Mouse (Mus musculus) lung, postnatal 25 days (tissue): ENCODE measurements around the gene Vamp4.
A peak's percentile ranks its signal among the peaks of the same experiment; 100 is the strongest.
"Not testable (repeated sequence)": the region's sequence is repeated elsewhere in the genome, so short reads cannot be mapped to it uniquely, and the experiment has no call there.

Experiments used
- DNase-seq: peaks from one replicate; pipeline ENCODE4 v3.0.0; 2022; ENCODE audit warnings: low spot score

Vamp4 gene

DNA sequence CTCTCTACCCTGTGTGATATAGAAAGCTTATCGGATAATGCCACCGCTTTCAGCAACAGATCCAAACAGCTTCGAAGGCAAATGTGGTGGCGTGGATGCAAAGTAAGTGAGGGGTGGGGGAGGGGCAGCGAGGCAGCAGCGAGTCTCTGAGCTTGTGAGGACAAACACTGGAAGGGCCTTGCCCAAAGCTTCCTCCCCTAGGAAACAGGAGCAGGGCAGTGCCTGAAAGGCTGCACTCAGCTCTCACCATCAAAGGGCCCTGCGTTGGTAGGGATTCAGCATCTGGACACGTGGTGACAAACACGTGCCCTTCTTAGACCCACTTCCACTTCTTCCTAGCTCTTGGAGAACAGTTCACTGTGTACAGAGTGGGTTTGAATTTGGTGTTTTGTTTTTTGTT, 19.1 kb downstream of the Vamp4 start:
- DNase-seq: peak; percentile 27

DNA sequence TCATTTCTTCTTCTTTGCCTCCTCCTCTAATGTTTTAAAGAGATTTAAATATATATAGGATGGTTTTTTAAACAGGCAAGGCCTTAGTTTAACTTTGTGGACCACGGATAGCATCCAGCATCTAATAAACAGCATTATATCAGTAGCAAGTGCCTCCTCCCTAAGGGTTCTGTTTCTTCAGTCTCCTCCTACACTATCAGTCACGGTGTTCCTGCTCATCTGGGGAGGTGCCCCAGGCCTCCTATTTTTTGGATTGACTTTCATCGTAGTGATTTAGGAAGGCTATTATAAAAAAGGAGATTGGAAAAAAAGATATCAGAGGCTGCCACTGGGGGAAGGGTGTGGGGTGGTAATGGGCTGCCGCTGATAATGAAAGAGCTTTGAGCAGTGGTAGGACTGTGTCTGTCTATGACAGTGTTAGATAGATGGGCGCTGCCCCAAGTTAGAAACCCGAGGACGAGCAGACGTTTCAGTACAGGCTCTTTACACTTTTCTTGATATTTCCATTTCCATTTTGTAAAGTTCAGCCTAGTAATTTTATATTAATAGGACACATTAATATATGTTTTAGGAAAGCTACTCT, 20.2 kb downstream of the Vamp4 start:
- DNase-seq: no peak

DNA sequence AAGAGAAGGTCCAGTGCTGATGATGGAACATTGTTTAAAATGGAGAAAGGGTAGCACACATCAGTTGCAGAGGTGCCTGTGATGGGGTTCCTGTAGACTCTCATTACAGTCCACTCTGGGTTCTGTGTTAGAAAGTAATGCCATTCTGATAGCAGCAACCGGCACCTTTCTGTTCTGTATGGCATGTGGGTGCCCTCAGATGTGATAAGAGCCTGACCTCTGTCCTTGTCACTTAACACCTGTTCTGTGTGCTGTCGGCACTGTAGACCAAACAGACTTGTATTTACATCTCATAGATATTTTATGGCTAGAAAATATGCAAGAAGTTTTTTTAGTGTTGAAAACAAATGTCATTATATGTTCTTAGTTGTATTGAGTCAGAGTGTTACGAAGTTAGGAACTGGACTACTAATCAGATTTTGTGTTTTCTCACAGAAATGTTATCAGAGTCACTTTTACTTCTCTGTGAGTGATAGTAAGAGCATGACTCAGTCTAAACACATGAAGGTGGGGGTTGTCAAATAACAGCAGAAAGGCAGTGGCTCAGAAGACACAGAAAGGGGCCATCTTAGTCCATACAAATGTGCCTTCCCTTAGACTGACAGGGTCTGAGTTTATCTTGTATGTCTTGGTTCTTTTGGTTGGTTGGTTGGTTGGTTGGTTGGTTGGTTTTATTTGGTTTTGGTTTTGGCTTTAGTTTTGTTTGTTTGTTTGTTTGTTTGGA, 27.2 kb downstream of the Vamp4 start:
- DNase-seq: no peak

DNA sequence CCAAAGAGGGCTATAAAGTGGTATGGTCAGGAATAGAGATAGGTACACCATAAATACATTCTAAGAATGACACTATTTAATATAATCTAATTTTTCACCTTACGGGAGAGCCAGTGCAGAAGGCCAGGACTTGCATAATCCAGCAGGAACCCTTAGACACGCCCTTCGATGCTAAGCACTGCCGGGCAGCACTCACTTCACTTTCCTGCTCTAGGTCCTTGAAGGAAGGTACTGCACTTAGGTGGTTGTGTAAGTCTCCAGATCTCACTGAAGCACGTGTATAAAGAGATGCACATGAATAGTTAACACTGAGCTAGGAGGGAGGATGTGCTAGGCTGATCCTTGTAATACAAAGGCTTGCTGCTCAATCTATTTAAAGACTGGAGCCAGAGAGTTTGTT, 29.3 kb downstream of the Vamp4 start:
- DNase-seq: peak; percentile 60

DNA sequence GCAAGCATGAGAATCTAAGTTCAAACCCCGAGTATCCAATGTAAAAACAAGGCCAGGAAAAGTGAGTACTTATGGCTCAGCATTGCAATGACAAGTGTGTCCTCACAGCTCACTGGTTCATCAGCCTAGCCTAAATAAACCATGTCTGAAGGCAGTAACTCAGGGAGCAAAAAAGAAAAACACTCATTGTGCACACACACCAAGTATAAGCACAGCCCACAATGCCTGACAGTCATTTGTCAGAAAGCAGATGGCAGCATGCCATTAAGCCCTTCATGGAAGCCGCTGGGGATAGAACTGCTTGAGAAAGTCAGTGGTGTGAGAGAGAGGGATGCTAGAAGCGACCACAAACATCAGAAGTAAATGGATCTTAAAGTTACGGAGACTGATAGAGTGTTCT, 31.0 kb downstream of the Vamp4 start:
- no peak for DNase-seq

DNA sequence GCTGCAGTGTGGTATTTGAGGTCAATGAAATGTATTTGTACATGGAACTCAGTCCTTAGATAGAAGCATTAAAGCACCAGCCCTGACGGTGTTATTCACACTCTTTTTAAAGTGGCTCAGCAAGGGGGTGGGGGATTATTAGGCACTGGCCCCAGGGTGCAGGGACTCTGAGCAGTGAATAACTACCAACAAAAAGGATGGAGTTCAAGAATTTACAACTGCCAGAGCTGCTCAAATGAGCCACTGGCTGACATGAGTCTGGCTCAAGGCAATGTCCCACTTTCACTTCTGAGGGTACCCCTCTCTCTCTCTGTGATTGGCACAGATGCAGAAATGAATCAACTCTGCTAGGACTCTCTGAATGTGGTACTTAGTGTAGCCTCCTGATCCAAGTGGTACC, 37.8 kb downstream of the Vamp4 start:
- DNase-seq: no peak

DNA sequence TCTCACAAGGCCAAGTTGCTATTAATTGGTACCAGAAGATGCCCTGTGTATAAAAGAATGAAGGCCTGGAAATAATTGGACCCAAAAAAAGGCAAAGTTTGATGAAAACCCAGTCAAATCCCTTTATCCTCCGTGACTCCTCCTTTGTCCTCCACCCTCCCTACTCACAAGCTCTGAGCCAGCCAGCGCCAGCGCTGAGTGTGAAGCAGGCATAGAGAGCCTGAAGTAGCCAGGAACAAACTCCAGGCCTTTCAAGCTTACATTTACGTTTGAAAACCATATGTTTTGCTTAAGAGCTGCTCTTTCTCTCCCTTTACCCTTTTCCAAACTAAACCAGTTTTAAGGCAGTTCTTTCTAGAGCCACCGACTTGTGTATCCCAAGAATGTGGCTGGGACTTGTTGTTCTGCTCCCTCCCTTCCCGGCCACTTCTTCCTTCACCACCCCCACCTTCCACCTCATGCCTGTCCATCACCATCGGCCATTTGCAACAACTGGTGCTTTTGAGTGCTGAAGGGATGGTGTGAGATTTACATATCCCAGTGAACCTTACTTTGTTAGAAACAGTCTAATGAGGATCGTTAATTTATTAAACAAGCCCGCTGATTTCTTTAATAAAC, 39.4 kb downstream of the Vamp4 start:
- no peak for DNase-seq

DNA sequence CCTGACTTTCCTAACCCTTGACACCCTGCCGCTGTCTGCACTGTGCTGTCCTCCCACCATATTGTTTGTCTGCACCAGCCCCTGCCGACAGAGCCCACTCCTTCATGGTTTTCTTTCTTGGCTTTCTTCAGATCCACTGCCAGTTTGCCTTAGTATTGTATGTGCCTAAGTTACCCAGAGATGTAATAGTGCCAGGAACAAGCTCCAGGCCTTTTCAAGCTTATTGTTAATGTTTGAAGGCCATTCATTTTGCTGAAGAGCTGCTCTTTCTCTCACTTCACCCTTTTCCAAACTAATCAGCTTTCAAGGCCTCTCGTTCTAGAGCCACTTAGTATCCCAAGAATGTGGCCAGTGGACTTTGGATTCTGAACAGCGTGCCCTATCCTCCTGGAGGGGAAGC, 40.9 kb downstream of the Vamp4 start:
- no peak for DNase-seq

DNA sequence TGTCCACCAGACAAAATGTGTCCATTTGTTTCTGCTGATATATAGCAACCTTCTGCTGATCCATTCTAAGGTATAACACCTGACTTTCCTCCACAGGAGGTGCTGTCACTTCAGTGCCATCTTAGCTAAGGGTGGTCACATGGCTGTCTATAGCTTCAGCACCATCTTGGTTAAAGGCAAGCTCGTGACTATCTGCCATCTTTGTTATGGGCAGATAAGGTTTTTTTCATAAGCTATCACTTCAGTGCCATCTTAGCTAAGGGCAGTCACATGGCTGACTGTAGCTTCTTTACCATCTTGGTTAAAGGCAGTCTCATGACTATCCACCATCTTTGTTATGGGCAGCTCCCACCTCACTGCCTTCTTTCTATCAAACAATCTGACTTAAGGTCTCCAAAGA, 45.2 kb downstream of the Vamp4 start:
- no peak for DNase-seq

DNA sequence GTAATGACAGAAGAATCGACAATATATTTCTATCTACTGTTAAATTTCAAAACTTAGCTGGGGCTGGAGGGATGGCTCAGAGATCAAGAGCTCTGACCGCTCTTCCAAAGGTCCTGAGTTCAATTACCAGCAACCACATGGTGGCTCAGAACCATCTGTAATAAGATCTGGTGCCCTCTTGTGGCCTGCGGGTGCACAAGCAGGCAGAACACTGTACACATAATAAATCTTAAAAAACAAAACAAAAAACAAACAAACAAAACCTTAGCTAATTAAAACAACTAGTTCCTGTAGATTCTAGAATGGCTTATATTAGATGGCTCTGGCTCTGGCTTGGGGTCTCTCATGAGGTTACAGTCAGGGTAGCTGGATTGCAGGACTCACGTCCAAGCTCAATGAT, 50.2 kb downstream of the Vamp4 start:
- no peak for DNase-seq

DNA sequence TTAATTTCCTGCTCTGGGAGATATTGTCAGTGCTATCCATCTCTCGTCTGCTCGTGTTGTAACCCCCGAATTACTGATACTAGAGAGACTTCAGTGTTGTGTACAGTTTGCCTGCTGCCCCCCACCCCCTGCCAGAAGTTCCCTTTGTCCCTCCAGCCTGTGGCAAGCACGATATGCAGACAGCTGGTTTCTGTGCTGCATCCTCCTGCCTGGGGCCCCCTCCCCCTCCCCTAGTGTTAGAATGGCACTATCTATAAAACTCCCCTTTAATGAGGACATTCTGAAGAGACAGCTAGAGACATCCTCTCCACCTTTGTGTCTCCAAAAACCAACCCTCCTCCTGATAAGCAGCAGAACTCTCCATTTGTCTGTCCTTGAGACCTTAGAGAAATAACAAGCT, 53.6 kb downstream of the Vamp4 start:
- no peak for DNase-seq

DNA sequence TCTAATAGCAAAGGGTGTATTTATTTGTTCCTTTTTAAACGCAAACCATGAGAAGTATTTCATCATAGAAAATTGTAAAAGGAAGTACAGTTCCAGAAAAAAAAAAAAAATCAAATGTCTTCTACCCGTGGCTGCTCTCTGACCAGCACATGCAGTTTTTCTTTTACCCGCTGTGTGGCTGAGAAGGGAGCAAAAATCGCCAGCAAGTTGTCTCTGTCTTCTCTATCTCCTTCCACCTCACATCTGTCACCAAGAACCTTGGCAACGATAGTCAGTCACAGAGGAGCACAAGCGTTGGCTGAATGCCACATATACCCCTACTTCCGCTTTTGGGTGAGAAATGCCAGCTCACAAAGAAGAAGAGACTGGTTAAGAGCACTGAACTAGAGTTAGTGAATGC, 54.9 kb downstream of the Vamp4 start:
- DNase-seq: peak; percentile 34

DNA sequence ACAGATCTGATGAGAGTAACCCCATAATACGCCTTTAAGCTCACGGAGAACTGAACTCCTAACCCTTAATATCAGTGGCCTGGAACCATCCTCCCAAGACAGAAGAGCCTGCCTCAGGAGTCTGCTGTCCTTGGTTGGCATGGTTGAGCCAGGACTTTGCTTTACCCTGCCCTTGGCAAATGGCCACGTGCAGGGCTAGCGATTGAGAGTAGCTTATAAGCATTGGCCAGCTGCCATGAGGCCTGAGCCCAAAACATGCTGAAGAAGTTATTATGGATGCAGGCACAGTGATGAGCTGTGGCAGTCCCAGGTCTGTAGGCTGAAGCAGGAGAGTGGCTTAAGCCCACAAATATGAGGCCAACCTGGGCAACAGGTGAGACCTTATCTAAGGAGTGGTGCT, 57.5 kb downstream of the Vamp4 start:
- not testable (repeated sequence) for DNase-seq

DNA sequence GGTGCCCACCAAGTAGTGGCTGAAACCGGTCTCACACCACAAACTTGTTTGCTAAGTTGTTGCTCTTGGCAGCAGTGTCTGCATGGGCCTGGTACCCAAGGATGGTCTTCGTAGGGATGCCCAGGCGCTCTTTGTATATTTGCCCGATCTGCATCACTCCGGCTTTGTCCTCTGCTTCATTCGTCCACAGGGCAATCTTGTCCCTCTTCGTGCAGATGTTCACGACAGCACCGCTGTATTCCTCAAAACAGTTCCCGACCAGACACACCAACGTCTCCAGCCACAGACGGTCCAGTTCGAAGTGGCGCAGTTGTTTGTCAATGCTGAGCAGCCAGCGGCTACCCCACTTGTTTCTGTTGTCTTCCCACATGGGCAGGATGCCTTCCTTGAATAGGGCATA, 58.0 kb downstream of the Vamp4 start:
- DNase-seq: not testable (repeated sequence)

DNA sequence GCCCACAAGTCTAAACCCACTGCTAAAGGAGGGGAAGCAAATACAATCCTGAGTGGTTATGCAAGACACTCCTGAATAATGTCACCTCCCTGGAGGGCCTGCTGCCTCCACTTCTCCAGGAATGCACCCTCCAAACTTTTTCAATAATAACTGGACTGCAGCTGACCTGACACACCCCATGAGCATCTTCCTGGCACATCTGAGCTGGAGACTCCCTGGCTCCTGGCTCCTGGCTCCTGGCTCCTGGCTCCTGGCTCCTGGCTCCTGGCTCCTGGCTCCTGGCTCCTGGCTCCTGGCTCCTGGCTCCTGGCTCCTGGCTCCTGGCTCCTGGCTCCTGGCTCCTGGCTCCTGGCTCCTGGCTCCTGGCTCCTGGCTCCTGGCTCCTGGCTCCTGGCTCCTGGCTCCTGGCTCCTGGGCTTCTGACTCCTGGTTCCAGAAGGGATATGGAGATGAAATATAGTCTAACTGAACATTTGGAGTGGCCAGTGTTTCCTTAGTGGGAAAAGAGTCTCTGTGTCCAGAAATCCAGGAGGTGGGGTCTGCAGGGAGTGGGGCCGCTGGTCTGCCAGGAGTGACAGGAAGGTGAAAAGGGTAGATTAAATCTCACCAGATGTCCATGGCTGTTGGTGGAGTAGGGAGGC, 65.1 kb downstream of the Vamp4 start:
- DNase-seq: not testable (repeated sequence)

DNA sequence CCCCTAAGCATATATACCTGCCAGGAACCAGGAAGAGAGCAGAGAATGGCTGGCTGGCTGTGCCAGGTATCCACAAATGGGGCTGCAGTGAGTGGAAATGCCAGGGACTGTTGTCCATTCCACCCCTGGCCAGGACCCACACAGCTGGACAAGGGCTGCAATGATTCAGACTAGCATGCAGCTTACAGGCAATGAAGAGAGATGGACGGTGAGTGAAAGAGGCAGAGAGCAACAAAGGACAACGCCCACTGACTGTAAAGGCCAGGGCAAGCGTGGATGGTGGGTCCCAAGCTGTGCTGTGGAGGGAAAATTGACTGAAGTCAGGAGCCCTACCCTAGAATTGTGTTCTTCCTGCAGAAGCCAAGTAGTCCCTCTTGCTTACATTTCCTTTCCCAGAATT, 66.2 kb downstream of the Vamp4 start:
- no peak for DNase-seq

DNA sequence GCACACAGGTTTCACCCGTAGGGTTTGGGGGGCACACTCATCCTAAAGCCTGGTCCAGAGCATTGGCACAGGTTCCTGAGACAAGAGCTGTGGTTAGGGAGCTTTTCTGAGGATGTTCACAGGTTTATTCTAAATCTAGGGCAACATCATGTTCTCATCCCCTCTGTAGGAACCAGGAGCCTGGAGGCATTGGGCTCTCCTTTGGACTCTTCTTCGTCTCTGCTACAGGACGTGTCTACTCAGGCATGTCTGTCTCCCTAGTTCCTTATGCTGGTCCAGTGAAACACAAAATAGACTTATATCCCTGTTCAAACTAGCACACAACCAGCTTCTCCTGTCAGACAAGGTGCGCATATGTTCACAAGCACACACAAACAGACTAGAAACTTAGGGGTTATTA, 68.2 kb downstream of the Vamp4 start:
- no peak for DNase-seq

DNA sequence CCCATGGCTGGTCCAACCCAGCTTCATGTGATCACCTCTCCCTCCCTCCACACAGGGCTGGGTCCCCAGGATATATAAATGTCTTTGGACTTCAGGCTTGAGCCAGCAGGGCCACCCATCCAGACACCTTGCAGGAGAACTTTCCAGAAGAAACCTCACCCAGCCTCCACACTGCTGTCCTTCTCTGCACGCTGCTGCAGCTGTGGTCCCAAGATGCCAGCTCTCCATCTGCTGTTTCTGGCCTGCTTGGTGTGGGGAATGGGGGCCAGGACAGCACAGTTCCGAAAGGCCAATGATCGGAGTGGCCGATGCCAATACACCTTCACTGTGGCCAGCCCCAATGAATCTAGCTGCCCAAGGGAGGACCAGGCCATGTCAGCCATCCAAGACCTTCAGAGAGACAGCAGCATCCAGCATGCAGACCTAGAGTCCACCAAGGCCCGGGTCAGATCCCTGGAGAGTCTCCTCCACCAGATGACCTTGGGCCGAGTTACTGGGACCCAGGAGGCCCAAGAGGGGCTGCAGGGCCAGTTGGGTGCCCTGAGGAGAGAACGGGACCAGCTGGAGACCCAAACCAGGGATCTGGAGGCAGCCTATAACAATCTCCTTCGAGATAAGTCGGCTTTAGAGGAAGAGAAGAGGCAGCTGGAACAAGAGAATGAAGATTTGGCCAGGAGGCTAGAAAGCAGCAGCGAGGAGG, 68.9 kb downstream of the Vamp4 start, which contains the start of gene Myoc:
Gene Myoc, plus strand, starts transcription at position 105 of the 700 bp plus-strand sequence.
- no peak for DNase-seq

DNA sequence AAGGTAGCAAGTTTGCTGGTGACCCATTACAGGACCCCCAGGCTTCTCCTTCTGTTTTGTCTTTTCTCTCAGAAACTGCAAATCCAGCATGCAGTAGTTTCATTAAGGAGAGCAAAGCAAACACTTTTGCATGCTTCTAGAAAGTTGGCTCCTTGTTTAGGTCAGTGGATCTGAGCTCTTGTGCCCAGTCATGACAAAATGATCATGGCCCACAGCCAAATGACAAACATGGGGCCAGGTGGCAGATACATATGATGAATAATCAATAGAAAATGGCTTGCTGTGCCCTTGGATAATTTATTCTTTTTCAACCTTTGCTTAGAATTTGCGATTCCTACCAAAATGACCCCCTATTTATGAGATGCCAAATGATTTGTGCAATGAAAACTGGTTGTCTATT, 69.5 kb downstream of the Vamp4 start:
- DNase-seq: no peak

DNA sequence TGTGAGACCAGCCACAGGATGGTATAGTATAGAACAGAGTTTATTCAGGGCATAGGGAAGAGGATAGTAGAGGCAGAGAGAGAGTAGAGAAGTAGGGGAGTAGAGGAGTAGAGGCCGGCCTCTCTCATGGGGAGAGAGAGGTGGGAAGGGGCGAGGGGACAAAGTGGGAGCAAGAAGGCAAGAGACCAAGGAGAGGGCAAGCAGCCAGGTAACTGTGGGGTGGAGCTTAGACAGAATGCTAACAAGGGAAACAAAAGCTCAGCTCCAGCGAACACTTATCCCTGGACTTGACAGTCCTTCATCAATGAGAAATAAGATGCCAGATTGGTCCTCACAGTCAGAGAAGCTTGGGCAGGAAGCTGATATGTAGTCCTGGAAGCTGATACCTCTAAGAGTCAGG, 72.3 kb downstream of the Vamp4 start:
- DNase-seq: no peak

DNA sequence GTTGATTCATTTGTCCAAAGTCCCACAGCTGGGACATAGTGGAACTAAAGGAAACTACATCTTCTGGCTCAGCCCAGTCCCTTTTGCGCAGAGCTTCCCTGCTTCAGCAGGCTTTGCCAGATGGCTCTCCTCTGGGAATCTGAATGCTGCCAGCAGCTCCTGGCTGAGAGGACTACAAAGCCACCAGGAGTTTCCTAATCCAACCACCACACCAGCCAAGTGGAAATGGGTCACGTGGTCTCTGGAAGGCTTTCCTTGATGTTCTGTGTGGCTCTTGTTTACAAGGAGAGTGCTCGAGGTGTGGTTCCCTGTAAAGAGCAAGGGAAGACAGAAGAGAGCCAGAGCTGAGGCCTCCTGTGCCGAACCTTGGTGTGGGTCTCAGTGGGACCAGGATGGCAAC, 73.4 kb downstream of the Vamp4 start:
- peak; percentile 80 for DNase-seq

DNA sequence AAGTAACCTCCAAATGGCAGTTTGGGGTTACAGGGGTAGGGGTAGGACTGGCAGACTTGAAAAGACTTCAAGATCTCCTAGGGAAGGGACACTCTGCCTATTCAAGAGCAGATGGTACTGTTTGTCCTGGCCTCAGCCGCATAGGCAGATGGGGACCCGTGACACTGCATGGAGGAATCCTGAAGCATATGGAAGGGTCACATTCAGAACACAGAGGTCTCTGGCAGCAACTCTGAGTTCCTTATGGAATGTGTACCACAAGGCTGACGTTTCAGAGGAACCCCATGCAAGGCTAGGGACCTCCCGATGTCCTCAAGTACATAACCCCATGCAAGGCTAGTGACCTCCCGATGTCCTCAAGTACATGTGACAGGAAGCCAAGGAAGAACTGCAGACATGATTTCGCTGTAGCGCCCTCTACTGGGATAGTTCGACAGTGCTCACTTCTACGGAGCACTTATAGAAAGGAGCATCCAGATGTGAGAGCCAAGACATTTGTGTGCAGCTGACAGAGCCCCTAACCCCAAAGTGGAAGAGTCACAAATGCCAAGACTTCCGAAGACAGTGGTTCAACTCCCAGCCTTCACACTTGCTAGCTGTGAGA, 75.9 kb downstream of the Vamp4 start:
- no peak for DNase-seq
